Mouse (Mus musculus) urinary bladder, postnatal 4 days (tissue): ENCODE data around the gene Tmem267.
"Not testable (repeated sequence)": the region's sequence is repeated elsewhere in the genome, so short reads cannot be mapped to it uniquely, and the experiment has no call there.

Experiments
- DNase-seq, 2 experiments: peaks; one replicate each; pipeline ENCODE4 v3.0.0; 2021 to 2022; ENCODE audit warnings: low spot score in 2 of 2

The Tmem267 gene

GRCm38 (mm10) chr13:119487880-119488580 is at the start of gene Tmem267, which contains the start of gene 3110070M22Rik:
Tmem267 (plus strand) TSS chr13:119488039.
3110070M22Rik (minus strand) TSS chr13:119488383.
- peak; percentile 78 to 92 for DNase-seq

- DNase-seq = no peak
Measured at GRCm38 (mm10) chr13:119442244-119442643, 45.6 kb upstream of the Tmem267 start.

GRCm38 (mm10) chr13:119453563-119453962 is 34.3 kb upstream of the Tmem267 start:
- no peak for DNase-seq

GRCm38 (mm10) chr13:119455082-119455481 is 32.8 kb upstream of the Tmem267 start:
- no peak for DNase-seq

- DNase-seq = no peak
Measured at GRCm38 (mm10) chr13:119456342-119456741, 31.5 kb upstream of the Tmem267 start.

DNA sequence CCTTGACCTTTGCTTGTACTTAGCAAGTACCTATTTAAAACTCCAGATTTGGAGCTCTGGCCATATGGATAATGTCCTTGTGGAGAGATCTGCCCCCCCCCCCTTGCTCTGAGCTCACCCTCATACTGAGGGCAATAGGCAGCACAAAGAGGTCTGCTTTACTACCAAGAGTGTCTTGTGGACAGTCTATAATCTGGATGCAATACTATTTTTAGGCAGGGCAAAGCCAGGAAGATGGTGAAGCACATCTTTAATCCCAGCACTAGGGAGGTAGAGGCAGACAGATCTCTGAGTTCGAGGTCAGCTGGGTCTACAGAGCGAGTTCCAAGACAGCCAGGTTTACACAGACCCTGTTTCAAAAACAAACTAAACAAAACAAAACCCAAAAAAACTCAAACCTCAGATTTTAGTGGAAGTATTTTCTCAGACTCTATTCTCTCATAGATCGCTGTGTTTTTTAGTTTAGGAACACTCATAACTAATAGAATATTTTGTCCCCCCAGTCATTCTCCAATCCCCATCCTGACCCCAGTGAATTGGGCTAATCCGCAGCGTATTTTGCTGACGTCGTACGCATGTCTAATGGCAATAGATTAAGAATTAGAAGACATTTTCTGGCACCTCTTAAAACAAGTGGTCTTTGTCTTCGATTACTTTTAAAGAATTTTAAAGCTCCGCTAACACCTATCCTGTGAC is 25.8 kb upstream of the Tmem267 start:
- DNase-seq = no peak

DNA sequence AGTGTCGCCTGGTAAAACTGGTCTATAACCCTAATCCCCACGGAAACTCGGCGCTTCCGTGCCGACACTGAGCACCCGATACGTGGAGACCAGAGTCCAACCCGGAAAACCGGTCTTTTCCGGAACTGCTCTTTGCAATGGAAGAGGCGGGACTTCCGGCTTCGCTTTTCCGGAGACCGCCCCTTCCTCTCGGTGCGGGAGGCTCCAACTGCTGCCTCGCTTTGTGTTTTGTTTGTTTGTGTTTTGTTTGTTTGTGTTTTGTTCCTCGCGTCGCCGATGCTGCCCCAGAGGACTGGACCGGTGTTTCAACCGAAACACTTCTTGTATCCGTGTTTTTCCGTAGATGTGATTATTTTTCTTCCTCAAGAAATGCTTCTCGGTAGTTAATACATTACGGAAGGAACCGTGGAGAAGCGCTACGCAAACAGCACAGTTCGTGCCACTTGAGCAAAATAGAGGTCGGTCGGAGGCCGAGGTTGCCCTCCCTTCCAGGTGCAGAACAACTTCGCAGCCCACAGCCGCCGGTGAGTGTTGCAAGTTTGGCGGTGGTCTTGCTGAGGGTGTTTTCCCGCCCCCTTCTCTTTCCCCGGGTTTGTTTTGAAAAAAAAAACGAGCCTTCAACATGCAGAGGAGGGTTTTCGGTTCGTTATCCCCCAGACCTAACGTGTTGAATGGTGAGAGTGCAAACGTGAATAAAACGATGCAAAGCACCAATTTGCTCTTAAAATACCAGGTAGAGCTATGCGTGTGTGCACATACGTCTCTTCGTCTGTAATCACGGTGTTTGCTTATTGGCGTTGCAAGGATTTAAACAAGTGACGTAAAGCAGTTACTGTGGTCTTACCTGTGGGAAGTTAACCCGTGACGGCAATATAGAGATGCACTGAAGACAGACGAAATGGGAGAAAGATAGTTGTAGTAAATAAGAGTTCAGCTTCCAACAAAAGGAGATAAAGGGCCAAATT is 25.0 kb upstream of the Tmem267 start, which contains the start of gene 4833420G17Rik:
Gene 4833420G17Rik (plus strand): TSS at position 173 of the 965 bp plus-strand sequence.
- DNase-seq = peak; percentile 76 to 84

- DNase-seq = no peak
Measured at GRCm38 (mm10) chr13:119476631-119477030, 11.2 kb upstream of the Tmem267 start.

DNA sequence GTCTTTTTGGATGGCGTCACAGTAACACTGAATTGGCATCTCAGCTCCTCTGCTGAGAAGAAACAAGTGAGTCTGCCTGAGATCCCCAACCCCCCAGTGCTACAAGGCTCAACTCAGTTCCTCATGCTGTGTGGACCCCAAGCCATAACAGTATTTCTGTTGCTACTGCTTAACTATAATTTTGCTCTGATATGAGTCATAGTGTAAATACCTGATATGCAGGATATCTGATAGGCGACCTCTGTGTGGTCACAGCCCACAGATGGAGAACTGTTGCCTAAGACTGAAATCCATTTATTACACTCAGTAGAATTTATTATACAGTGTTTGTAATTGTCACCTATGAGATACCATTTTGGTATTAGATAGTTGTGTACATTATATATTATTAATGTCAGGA is 10.1 kb upstream of the Tmem267 start:
- DNase-seq = no peak

GRCm38 (mm10) chr13:119487354-119487753 is 485 bp upstream of the Tmem267 start:
- no peak for DNase-seq

DNA sequence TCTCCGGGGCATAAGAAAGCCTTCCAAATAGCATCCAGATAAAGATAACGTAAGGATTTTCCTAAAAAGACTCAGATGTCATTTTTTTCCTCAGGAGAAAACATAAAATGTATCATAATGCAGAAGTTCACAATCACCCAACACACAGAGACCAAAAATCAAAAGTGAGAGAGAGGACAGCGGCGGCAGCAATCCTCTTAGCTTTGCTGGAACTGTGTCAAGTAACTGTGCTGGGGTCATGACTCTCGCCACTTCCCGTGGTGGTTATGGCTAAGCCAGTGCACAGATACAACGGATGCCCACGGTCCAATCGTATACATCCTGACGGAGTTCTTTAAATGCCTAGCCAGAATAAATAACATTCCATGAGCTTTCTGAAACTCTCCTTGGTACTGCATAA is 4.2 kb downstream of the Tmem267 start:
- not testable (repeated sequence) for DNase-seq

- DNase-seq = not testable (repeated sequence)
Measured at GRCm38 (mm10) chr13:119494938-119495337, 7.1 kb downstream of the Tmem267 start.

DNA sequence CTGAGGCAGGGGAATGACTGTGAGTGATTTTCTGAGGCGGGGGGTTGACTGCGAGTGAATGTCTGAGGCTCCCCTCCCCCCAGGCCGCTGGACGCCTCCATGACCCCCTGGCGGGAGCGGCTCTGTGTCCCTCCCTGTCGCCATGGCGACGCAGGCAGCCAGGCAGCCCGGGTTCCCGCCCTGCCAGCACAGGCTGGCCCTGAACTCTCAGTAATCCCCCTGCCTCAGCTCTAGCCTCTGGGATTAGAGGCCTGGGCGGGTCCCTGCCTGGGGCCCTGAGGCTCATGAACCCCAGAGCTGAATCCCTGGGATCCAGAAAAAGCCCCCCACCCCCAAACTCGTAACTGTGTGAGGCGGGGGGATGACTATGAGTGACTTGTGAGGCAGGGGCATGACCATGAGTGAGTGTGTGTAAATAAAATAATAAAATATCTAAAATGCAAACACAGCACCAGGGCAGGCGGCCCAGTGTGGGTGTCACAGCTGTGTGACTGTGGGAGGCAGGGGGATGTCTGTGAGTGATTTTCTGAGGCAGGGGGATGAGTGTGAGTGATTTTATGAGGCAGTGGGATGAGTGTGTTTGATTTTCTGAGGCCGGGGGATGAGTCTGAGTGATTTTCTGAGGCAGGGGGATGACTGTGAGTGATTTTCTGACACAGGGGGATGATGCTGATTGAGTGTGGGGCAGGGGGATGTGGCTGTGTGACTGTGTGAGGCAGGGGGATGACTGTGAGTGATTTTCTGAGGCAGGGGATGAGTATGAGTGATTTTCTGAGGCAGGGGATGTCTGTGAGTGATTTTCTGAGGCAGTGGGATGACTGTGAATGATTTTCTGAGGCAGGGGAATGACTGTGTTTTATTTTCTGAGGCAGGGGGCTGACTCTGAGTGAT is 108.7 kb downstream of the Tmem267 start:
- peak; percentile 33 to 83 for DNase-seq

DNA sequence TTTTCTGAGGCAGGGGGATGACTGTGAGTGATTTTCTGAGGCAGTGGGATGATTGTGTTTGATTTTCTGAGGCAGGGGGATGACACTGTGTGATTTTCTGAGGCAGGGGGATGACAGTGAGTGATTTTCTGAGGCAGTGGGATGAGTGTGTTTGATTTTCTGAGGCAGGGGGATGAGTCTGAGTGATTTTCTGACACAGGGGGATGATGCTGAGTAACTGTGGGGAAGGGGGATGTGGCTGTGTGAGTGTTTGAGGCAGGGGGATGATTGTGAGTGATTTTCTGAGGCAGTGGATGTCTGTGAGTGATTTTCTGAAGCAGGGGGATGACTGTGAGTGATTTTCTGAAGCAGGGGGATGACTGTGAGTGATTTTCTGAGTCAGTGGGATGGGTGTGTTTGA is 110.6 kb downstream of the Tmem267 start:
- peak in 1 of 2 experiments; percentile 72 for DNase-seq

DNA sequence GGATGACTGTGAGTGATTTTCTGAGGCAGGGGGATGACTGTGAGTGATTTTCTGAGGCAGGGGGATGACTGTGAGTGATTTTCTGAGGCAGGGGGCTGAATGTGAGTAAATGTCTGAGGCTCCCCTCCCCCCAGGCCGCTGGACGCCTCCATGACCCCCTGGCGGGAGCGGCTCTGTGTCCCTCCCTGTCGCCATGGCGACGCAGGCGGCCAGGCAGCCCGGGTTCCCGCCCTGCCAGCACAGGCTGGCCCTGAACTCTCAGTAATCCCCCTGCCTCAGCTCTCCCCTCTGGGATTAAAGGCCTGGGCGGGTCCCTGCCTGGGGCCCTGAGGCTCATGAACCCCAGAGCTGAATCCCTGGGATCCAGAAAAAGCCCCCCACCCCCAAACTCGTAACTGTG is 111.2 kb downstream of the Tmem267 start:
- DNase-seq = peak; percentile 49 to 87

- DNase-seq = peak in 1 of 2 experiments; percentile 71
Measured at GRCm38 (mm10) chr13:119599498-119599897, 111.7 kb downstream of the Tmem267 start.

GRCm38 (mm10) chr13:119600166-119600565 is 112.3 kb downstream of the Tmem267 start:
- peak; percentile 66 to 97 for DNase-seq

DNA sequence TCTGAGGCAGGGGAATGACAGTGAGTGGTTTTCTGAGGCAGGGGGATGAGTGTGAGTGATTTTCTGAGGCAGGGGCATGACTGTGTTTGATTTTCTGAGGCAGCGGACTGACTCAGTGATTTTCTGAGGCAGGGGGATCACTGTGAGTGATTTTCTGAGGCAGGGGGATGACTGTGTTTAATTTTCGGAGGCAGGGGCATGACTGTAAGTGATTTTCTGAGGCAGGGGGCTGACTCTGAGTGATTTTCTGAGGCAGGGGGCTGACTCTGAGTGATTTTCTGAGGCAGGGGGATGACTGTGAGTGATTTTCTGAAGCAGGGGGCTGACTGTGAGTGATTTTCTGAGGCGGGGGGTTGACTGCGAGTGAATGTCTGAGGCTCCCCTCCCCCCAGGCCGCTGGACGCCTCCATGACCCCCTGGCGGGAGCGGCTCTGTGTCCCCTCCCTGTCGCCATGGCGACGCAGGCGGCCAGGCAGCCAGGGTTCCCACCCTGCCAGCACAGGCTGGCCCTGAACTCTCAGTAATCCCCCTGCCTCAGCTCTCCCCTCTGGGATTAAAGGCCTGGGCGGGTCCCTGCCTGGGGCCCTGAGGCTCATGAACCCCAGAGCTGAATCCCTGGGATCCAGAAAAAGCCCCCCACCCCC is 115.0 kb downstream of the Tmem267 start:
- DNase-seq = peak; percentile 57 to 93

- not testable (repeated sequence) for DNase-seq
Measured at GRCm38 (mm10) chr13:119603890-119604289, 116.1 kb downstream of the Tmem267 start.

- not testable (repeated sequence) for DNase-seq
Measured at GRCm38 (mm10) chr13:119604322-119604721, 116.5 kb downstream of the Tmem267 start.
